Mouse (Mus musculus) MN1 (cell line): ENCODE measurements around the gene Erich6b.

ENCODE experiments used
- DNase-seq: peaks from one replicate; pipeline ENCODE4 v3.0.0-alpha.2; 2016; ENCODE audit warnings: low spot score

Erich6b gene

GRCm38 (mm10) chr14:75642080-75642479 is at the start of gene Erich6b:
Gene Erich6b (plus strand): TSS chr14:75642259.
- DNase-seq = no peak

- DNase-seq = no peak
These were observed 49.1 kb upstream of the Erich6b start, which contains the start of gene Spert for GRCm38 (mm10) chr14:75592978-75593377. Gene Spert (minus strand): TSS chr14:75593116.

- DNase-seq = no peak
These were observed 32.9 kb upstream of the Erich6b start for GRCm38 (mm10) chr14:75609176-75609575.

GRCm38 (mm10) chr14:75616375-75616774 is 25.7 kb upstream of the Erich6b start:
- DNase-seq = no peak

- no peak for DNase-seq
These were observed 19.1 kb upstream of the Erich6b start for GRCm38 (mm10) chr14:75622984-75623383.

GRCm38 (mm10) chr14:75628870-75629269 is 13.2 kb upstream of the Erich6b start:
- DNase-seq = no peak

GRCm38 (mm10) chr14:75635350-75635749 is 6.7 kb upstream of the Erich6b start:
- DNase-seq = peak; percentile 71

- no peak for DNase-seq
These were observed 6.0 kb upstream of the Erich6b start for GRCm38 (mm10) chr14:75636107-75636506.

GRCm38 (mm10) chr14:75637641-75638040 is 4.4 kb upstream of the Erich6b start:
- DNase-seq = no peak

- peak; percentile 52 for DNase-seq
These were observed 1.2 kb upstream of the Erich6b start for GRCm38 (mm10) chr14:75640846-75641245.

- no peak for DNase-seq
These were observed 690 bp upstream of the Erich6b start for GRCm38 (mm10) chr14:75641369-75641768.

- DNase-seq = no peak
These were observed 3.4 kb downstream of the Erich6b start for GRCm38 (mm10) chr14:75645461-75645860.

- DNase-seq = no peak
These were observed 4.0 kb downstream of the Erich6b start for GRCm38 (mm10) chr14:75646060-75646459.

- DNase-seq = no peak
These were observed 5.1 kb downstream of the Erich6b start for GRCm38 (mm10) chr14:75646968-75647829.

GRCm38 (mm10) chr14:75660936-75661335 is 18.9 kb downstream of the Erich6b start:
- no peak for DNase-seq

GRCm38 (mm10) chr14:75661548-75661947 is 19.5 kb downstream of the Erich6b start:
- no peak for DNase-seq

- no peak for DNase-seq
These were observed 23.5 kb downstream of the Erich6b start for GRCm38 (mm10) chr14:75665430-75666180.

GRCm38 (mm10) chr14:75669085-75669645 is 27.1 kb downstream of the Erich6b start:
- no peak for DNase-seq

GRCm38 (mm10) chr14:75676316-75676715 is 34.3 kb downstream of the Erich6b start:
- no peak for DNase-seq

GRCm38 (mm10) chr14:75690428-75690827 is 48.4 kb downstream of the Erich6b start:
- no peak for DNase-seq

GRCm38 (mm10) chr14:75696096-75696495 is 54.0 kb downstream of the Erich6b start:
- DNase-seq = no peak

- no peak for DNase-seq
These were observed 55.9 kb downstream of the Erich6b start for GRCm38 (mm10) chr14:75697928-75698327.

- DNase-seq = no peak
These were observed 64.6 kb downstream of the Erich6b start for GRCm38 (mm10) chr14:75706647-75707046.
